Mouse (Mus musculus) thymus, postnatal 0 days (tissue): ENCODE measurements at regions not wholly inside any gene's neighbourhood (a gene's known extent, or its start where the extent isn't known, plus 50 kb on each side); places are given as distances from the start of the nearest gene placed in this dataset.
"Not testable (repeated sequence)": the region's sequence is repeated elsewhere in the genome, so short reads cannot be mapped to it uniquely, and the experiment has no call there.

ENCODE experiments used
- DNase-seq: peaks from one replicate; pipeline ENCODE4 v3.0.0-alpha.2; 2015; ENCODE audit warnings: low spot score

GRCm38 (mm10) chr8:34305542-34306485 is 194.3 kb upstream of the Gm10131 start:
- no peak for DNase-seq

GRCm38 (mm10) chr8:34303815-34304214 is 192.3 kb upstream of the Gm10131 start:
- DNase-seq = no peak

- DNase-seq = no peak
These were observed 188.9 kb upstream of the Gm10131 start for GRCm38 (mm10) chr8:34300331-34300903.

- DNase-seq = no peak
These were observed 183.2 kb upstream of the Gm10131 start for GRCm38 (mm10) chr8:34294721-34295120.

- DNase-seq = no peak
These were observed 179.1 kb upstream of the Gm10131 start for GRCm38 (mm10) chr8:34290670-34291069.

GRCm38 (mm10) chr8:34287801-34288200 is 176.3 kb upstream of the Gm10131 start:
- DNase-seq = no peak

- DNase-seq = no peak
These were observed 173.0 kb upstream of the Gm10131 start for GRCm38 (mm10) chr8:34284576-34284975.

GRCm38 (mm10) chr8:34280433-34280832 is 168.9 kb upstream of the Gm10131 start:
- no peak for DNase-seq

GRCm38 (mm10) chr8:34275977-34276660 is 164.6 kb upstream of the Gm10131 start:
- no peak for DNase-seq

GRCm38 (mm10) chr8:34274796-34275195 is 163.3 kb upstream of the Gm10131 start:
- not testable (repeated sequence) for DNase-seq

GRCm38 (mm10) chr8:34274171-34274570 is 162.6 kb upstream of the Gm10131 start:
- DNase-seq = no peak

- no peak for DNase-seq
These were observed 158.3 kb upstream of the Gm10131 start for GRCm38 (mm10) chr8:34269848-34270247.

- no peak for DNase-seq
These were observed 157.4 kb upstream of the Gm10131 start for GRCm38 (mm10) chr8:34268806-34269520.

- DNase-seq = no peak
These were observed 143.4 kb upstream of the Gm10131 start for GRCm38 (mm10) chr8:34254978-34255377.

GRCm38 (mm10) chr8:34251934-34252333 is 140.4 kb upstream of the Gm10131 start:
- no peak for DNase-seq

- no peak for DNase-seq
These were observed 127.9 kb upstream of the Gm10131 start for GRCm38 (mm10) chr8:34239346-34239900.

- DNase-seq = no peak
These were observed 122.2 kb upstream of the Gm10131 start for GRCm38 (mm10) chr8:34233705-34234104.

- no peak for DNase-seq
These were observed 117.9 kb upstream of the Gm10131 start for GRCm38 (mm10) chr8:34229477-34229876.

- DNase-seq = no peak
These were observed 113.7 kb upstream of the Gm10131 start for GRCm38 (mm10) chr8:34225011-34225890.

GRCm38 (mm10) chr8:34222187-34222586 is 110.7 kb upstream of the Gm10131 start:
- DNase-seq = no peak
